Comparison of ENCODE assay signal across 8 mouse cellular contexts in the genomic region with DNA sequence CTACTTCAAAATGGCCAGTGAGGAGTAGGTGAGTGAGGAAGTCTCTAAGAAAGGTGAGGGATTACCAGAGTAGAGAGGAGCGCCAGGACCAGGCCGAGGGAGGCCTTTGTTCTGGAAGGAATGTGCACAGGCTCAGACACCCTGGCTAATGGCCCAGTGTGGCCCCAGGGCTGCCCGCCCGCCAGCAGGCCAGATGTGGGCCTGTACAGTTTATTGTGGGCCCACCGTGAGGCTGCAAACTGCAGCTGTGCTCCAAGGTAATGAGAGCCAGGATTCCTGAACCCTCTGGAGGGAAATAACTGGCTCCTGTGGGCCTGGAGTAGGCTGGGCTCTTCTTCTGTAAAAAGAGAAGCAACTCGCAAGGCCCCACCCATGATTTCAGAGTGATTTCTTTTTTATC. TPM values are rescaled to one million over a fixed set of nuclear protein-coding genes. Genes with fewer than 3 reads are reported as not detected.
DNase-seq lines count a peak whose midpoint lies in the region; ATAC-seq and TF ChIP-seq lines count a peak whose summit lies in the region.

No protein-coding gene starts in this region.

- WGBS in hindbrain, embryonic 10.5 days = 52% methylated on average over 6 of the region's 6 CpGs
- 53% methylated on average over 6 of the region's 6 CpGs for WGBS in hindbrain, embryonic 16.5 days
- 28% methylated on average over 6 of the region's 6 CpGs for WGBS in embryonic facial prominence, embryonic 10.5 days
- WGBS in heart, postnatal 0 days = 44% methylated on average over 6 of the region's 6 CpGs
- 12% methylated on average over 6 of the region's 6 CpGs for WGBS in limb, embryonic 15.5 days

- DNase-seq in hindbrain, embryonic 10.5 days (ENCODE audit: low spot score) = peak; percentile 25
- peak; percentile 78 for DNase-seq in embryonic facial prominence, embryonic 10.5 days (ENCODE audit: low spot score)
- DNase-seq in heart, postnatal 0 days (ENCODE audit: low spot score) = no peak
- DNase-seq in left cerebral cortex, postnatal 25 days (ENCODE audit: low spot score in 2 of 2) = no peak

- no peak overlapping the region for H3K9ac ChIP-seq in hindbrain, embryonic 16.5 days (ENCODE audit: low read depth, low read length)
- no peak overlapping the region; the same call in 1 of the 2 replicates for H3K9ac ChIP-seq in heart, postnatal 0 days (replicated peaks; ENCODE audit: low read depth, low read length)
- H3K9ac ChIP-seq in limb, embryonic 15.5 days = no peak overlapping the region

- H3K4me2 ChIP-seq in hindbrain, embryonic 16.5 days (ENCODE audit: low read length) = no peak overlapping the region
- no peak overlapping the region for H3K4me2 ChIP-seq in heart, postnatal 0 days (ENCODE audit: low read depth, low read length)
- H3K4me2 ChIP-seq in limb, embryonic 15.5 days = peak overlapping the region; percentile 31

- no peaks in the 10 kb centered on the region for H3K9me3 ChIP-seq in hindbrain, embryonic 10.5 days
- H3K9me3 ChIP-seq in hindbrain, embryonic 16.5 days (ENCODE audit: control insufficient read depth, low read length) = no peaks in the 10 kb centered on the region
- peaks cover 6% of the 10 kb centered on the region; the same call in 1 of the 2 replicates for H3K9me3 ChIP-seq in embryonic facial prominence, embryonic 10.5 days
- no peaks in the 10 kb centered on the region for H3K9me3 ChIP-seq in heart, postnatal 0 days (replicated peaks; ENCODE audit: control insufficient read depth, low read length)
- no peaks in the 10 kb centered on the region for H3K9me3 ChIP-seq in limb, embryonic 15.5 days

- intact Hi-C loops in left cerebral cortex, postnatal 25 days (cut with DNase I) = no loop called here

- no peak for TF ChIP-seq CTCF in heart, postnatal 0 days (IDR thresholded peaks at IDR 0.05; ENCODE audit: low read depth)

- no peak for ATAC-seq in hindbrain, embryonic 16.5 days
- peak; percentile 18; the same call in 1 of the 2 replicates for ATAC-seq in heart, postnatal 0 days (ENCODE audit: insufficient read depth, low read depth)
- peak; percentile 80 for ATAC-seq in limb, embryonic 15.5 days (ENCODE audit: insufficient number of reproducible peaks, low FRiP score, low TSS enrichment, low read depth)
- ATAC-seq in megakaryocyte progenitor cell, adult 5-6 weeks (replicated peaks; ENCODE audit: poor library complexity) = no peak
- no peak for ATAC-seq in CD4-positive, CD25-positive, alpha-beta regulatory T cell, adult 4 months

- H3K27ac ChIP-seq in hindbrain, embryonic 10.5 days = peak overlapping the region; percentile 60; the same call in 1 of the 2 replicates
- H3K27ac ChIP-seq in hindbrain, embryonic 16.5 days (ENCODE audit: low read depth, low read length) = no peak overlapping the region
- H3K27ac ChIP-seq in embryonic facial prominence, embryonic 10.5 days (replicated peaks) = peak overlapping the region; percentile 80
- peak overlapping the region; percentile 43 for H3K27ac ChIP-seq in heart, postnatal 0 days (ENCODE audit: low read depth)
- peak overlapping the region; percentile 80 for H3K27ac ChIP-seq in limb, embryonic 15.5 days

- H3K27me3 ChIP-seq in hindbrain, embryonic 10.5 days (ENCODE audit: insufficient read depth, poor library complexity, severe bottlenecking) = 0 out of 2 replicates have a peak, but pooled peaks cover 4% of the 10 kb centered on the region
- no peaks in the 10 kb centered on the region; the same call in 1 of the 2 replicates for H3K27me3 ChIP-seq in hindbrain, embryonic 16.5 days (replicated peaks; ENCODE audit: control insufficient read depth, insufficient read depth, low read length)
- H3K27me3 ChIP-seq in embryonic facial prominence, embryonic 10.5 days (replicated peaks; ENCODE audit: low read depth, poor library complexity, severe bottlenecking) = 0 out of 2 replicates have a peak, but pooled peaks cover 4% of the 10 kb centered on the region
- no peaks in the 10 kb centered on the region for H3K27me3 ChIP-seq in heart, postnatal 0 days (ENCODE audit: control insufficient read depth, insufficient read depth, low read length)
- no peaks in the 10 kb centered on the region for H3K27me3 ChIP-seq in limb, embryonic 15.5 days

- H3K4me3 ChIP-seq in hindbrain, embryonic 10.5 days = no peak overlapping the region
- no peak overlapping the region for H3K4me3 ChIP-seq in hindbrain, embryonic 16.5 days (ENCODE audit: low read length)
- H3K4me3 ChIP-seq in embryonic facial prominence, embryonic 10.5 days = no peak overlapping the region; the same call in 1 of the 2 replicates
- no peak overlapping the region for H3K4me3 ChIP-seq in heart, postnatal 0 days (ENCODE audit: low read depth, low read length)
- no peak overlapping the region for H3K4me3 ChIP-seq in limb, embryonic 15.5 days

- H3K36me3 ChIP-seq in hindbrain, embryonic 10.5 days = no peaks in the 10 kb centered on the region
- no peaks in the 10 kb centered on the region for H3K36me3 ChIP-seq in hindbrain, embryonic 16.5 days (ENCODE audit: control insufficient read depth, insufficient read depth, low read length)
- peaks cover 3% of the 10 kb centered on the region; the same call in 1 of the 2 replicates for H3K36me3 ChIP-seq in embryonic facial prominence, embryonic 10.5 days (replicated peaks)
- no peaks in the 10 kb centered on the region for H3K36me3 ChIP-seq in heart, postnatal 0 days (replicated peaks; ENCODE audit: control insufficient read depth, insufficient read depth, low read length)
- no peaks in the 10 kb centered on the region for H3K36me3 ChIP-seq in limb, embryonic 15.5 days

- TF ChIP-seq EP300 in heart, postnatal 0 days (IDR thresholded peaks at IDR 0.05; ENCODE audit: low read depth) = no peak

- peaks cover 34% of the 10 kb centered on the region for H3K4me1 ChIP-seq in hindbrain, embryonic 10.5 days (replicated peaks)
- peaks cover 24% of the 10 kb centered on the region for H3K4me1 ChIP-seq in hindbrain, embryonic 16.5 days (ENCODE audit: control insufficient read depth, insufficient read depth, low read depth, low read length)
- H3K4me1 ChIP-seq in embryonic facial prominence, embryonic 10.5 days = peaks cover 84% of the 10 kb centered on the region
- H3K4me1 ChIP-seq in heart, postnatal 0 days (ENCODE audit: control insufficient read depth, insufficient read depth) = peaks cover 25% of the 10 kb centered on the region
- peaks cover 86% of the 10 kb centered on the region for H3K4me1 ChIP-seq in limb, embryonic 15.5 days

RNA-seq across cellular contexts. Expression of gene Tns3, which starts 5.3 kb away (rescaled TPM):
- 9.7 and 10.9 TPM in 2 replicates for polyA plus RNA-seq in hindbrain, embryonic 10.5 days (2016; fragmentation: Nextera tagmentation; extraction: Ambion mirVana)
- polyA plus RNA-seq in hindbrain, embryonic 16.5 days (2015; fragmentation: Nextera tagmentation; extraction: Ambion mirVana) = 7.5 and 8.6 TPM in 2 replicates
- polyA plus RNA-seq in embryonic facial prominence, embryonic 10.5 days (2016; fragmentation: Nextera tagmentation; extraction: Ambion mirVana) = 20.2 and 23.4 TPM in 2 replicates
- total RNA-seq in heart, postnatal 0 days (2014; rRNA removed; ENCODE audit: low replicate concordance) = 31.7 and 90.2 TPM in 2 replicates
- polyA plus RNA-seq in heart, postnatal 0 days (2015; fragmentation: Nextera tagmentation; extraction: Ambion mirVana) = 7.6 and 7.9 TPM in 2 replicates
- 26.8 and 31.6 TPM in 2 replicates for polyA plus RNA-seq in limb, embryonic 15.5 days (2015; fragmentation: Nextera tagmentation; extraction: Ambion mirVana)
- 20.8 and 27.0 TPM in 2 replicates for total RNA-seq in megakaryocyte progenitor cell, adult 5-6 weeks (2015)
- total RNA-seq in megakaryocyte progenitor cell, adult 5-6 weeks (2017) = 11.5 and 11.7 TPM in 2 replicates
- 10 to 100 TPM; 34.9 to 38.3 TPM for total RNA-seq in left cerebral cortex, postnatal 25 days (2021)
- under 1 TPM; 0.10 to 0.27 TPM for polyA plus RNA-seq in CD4-positive, CD25-positive, alpha-beta regulatory T cell, adult 4 months (2017; shearing (Covaris generic))

Comparison
In these comparisons a context has a peak if more than half of its experiments do, and no peak if none do; other contexts are left out.
1. DNase-seq: peak in hindbrain, embryonic 10.5 days (single experiment) and embryonic facial prominence, embryonic 10.5 days (single experiment); none in heart, postnatal 0 days (single experiment) and left cerebral cortex, postnatal 25 days (0 of 2).
2. ATAC-seq: peak in heart, postnatal 0 days (single experiment) and limb, embryonic 15.5 days (single experiment); none in hindbrain, embryonic 16.5 days (single experiment), megakaryocyte progenitor cell, adult 5-6 weeks (single experiment) and CD4-positive, CD25-positive, alpha-beta regulatory T cell, adult 4 months (single experiment).